Mouse (Mus musculus) MEL (cell line): Measurements from ENCODE around the gene Aldob. TPM values are rescaled to one million over a fixed set of nuclear protein-coding genes. Genes with fewer than 3 reads are reported as not detected.
A peak's percentile ranks its signal among the peaks of the same experiment; 100 is the strongest.

Experiments
- DNase-seq: peaks from one replicate; pipeline ENCODE4 v3.0.0; 2011; ENCODE audit warnings: low read depth, low spot score
- H3K27ac ChIP-seq: 2 replicates; pipeline ENCODE4 v1.5.1; 2012; ENCODE audit warnings: low read depth, mild to moderate bottlenecking, control low read depth, low read length, moderate library complexity; ENCODE audit not compliant: control insufficient read depth
- H3K27me3 ChIP-seq, 2 experiments: fragments of 150-350 bp in 1 of 2; sonication (generic) in 1 of 2; 2 replicates each; pipeline ENCODE4 v1.6.1; 2012; ENCODE audit warnings: low read length in 2 of 2, mild to moderate bottlenecking in 2 of 2, improper control_type of control experiment in 1 of 2, moderate library complexity in 1 of 2; ENCODE audit not compliant: insufficient read depth in 2 of 2, control insufficient read depth in 1 of 2
- H3K36me3 ChIP-seq, 2 experiments: 2 replicates each; pipeline ENCODE4 v1.6.1; 2012 to 2014; ENCODE audit warnings: low read length in 2 of 2, improper control_type of control experiment in 1 of 2, inconsistent platforms in 1 of 2, mild to moderate bottlenecking in 1 of 2; ENCODE audit not compliant: insufficient read depth in 2 of 2, control insufficient read depth in 1 of 2
- H3K4me1 ChIP-seq, 2 experiments: fragments of 150-350 bp in 1 of 2; sonication (generic) in 1 of 2; 2 replicates each; pipeline ENCODE4 v1.6.1; 2012; ENCODE audit warnings: low read length in 2 of 2, improper control_type of control experiment in 1 of 2, mild to moderate bottlenecking in 1 of 2; ENCODE audit not compliant: insufficient read depth in 2 of 2, control insufficient read depth in 1 of 2
- H3K4me3 ChIP-seq, 2 experiments: fragments of 150-350 bp in 1 of 2; sonication (generic) in 1 of 2; 2 replicates each; pipeline ENCODE4 v1.5.1; 2012; ENCODE audit warnings: low read depth in 2 of 2, low read length in 2 of 2, mild to moderate bottlenecking in 2 of 2, moderate library complexity in 2 of 2, control low read depth in 1 of 2, improper control_type of control experiment in 1 of 2; ENCODE audit not compliant: control insufficient read depth in 1 of 2, insufficient read depth in 1 of 2
- H3K79me2 ChIP-seq: 2 replicates; pipeline ENCODE4 v1.6.1; 2012; ENCODE audit warnings: mild to moderate bottlenecking, low read length, moderate library complexity; ENCODE audit not compliant: control insufficient read depth, poor library complexity, insufficient read depth
- H3K9ac ChIP-seq: 2 replicates; pipeline ENCODE4 v1.6.1; 2012; ENCODE audit warnings: low read depth, mild to moderate bottlenecking, control low read depth, low read length, moderate library complexity; ENCODE audit not compliant: control insufficient read depth, poor library complexity, severe bottlenecking
- H3K9me3 ChIP-seq: fragments of 150-350 bp; sonication (generic); replicated peaks from 2 replicates; pipeline ENCODE4 v1.6.1; 2012; ENCODE audit warnings: mild to moderate bottlenecking, low read length, improper control_type of control experiment, moderate library complexity; ENCODE audit not compliant: insufficient read depth
- BHLHE40 ChIP-seq: IDR thresholded peaks from 2 replicates; pipeline ENCODE4 v1.6.1; 2012; ENCODE audit warnings: low read depth, mild to moderate bottlenecking, inconsistent platforms, low read length, improper control_type of control experiment, borderline replicate concordance
- CHD2 ChIP-seq: IDR thresholded peaks from 2 replicates; pipeline ENCODE4 v1.6.1; 2011; ENCODE audit warnings: low read length, improper control_type of control experiment
- CTCF ChIP-seq, 3 experiments: IDR thresholded peaks in 2 of 3; conservative IDR thresholded peaks in 1 of 3; 2 replicates each; pipeline ENCODE4 v1.5.1; 2011 to 2012; ENCODE audit warnings: low read length in 3 of 3, low read depth in 2 of 3, mild to moderate bottlenecking in 2 of 3, improper control_type of control experiment in 1 of 3, inconsistent platforms in 1 of 3, mixed read lengths in 1 of 3, moderate library complexity in 1 of 3; ENCODE audit not compliant: control insufficient read depth in 1 of 3, insufficient read depth in 1 of 3, poor library complexity in 1 of 3, severe bottlenecking in 1 of 3
- ELF1 ChIP-seq: IDR thresholded peaks from 2 replicates; pipeline ENCODE4 v1.6.1; 2014; ENCODE audit warnings: low read depth, mild to moderate bottlenecking, inconsistent platforms, low read length, improper control_type of control experiment, moderate library complexity
- EP300 ChIP-seq, 2 experiments: IDR thresholded peaks; 2 replicates each; pipeline ENCODE4 v1.6.1; 2011; ENCODE audit warnings: improper control_type of control experiment in 2 of 2, low read length in 2 of 2, low read depth in 1 of 2, mild to moderate bottlenecking in 1 of 2
- GABPA ChIP-seq: IDR thresholded peaks from 2 replicates; pipeline ENCODE4 v1.6.1; 2012; ENCODE audit warnings: low read depth, mild to moderate bottlenecking, inconsistent platforms, low read length, improper control_type of control experiment, moderate library complexity
- GATA1 ChIP-seq: IDR thresholded peaks from 2 replicates; pipeline ENCODE4 v1.6.1; 2011; ENCODE audit warnings: low read depth, low read length, improper control_type of control experiment
- MAX ChIP-seq: IDR thresholded peaks from 2 replicates; pipeline ENCODE4 v1.6.1; 2011; ENCODE audit warnings: low read length, improper control_type of control experiment
- MAZ ChIP-seq: IDR thresholded peaks from 2 replicates; pipeline ENCODE4 v1.6.1; 2012; ENCODE audit warnings: low read depth, mild to moderate bottlenecking, inconsistent platforms, low read length, improper control_type of control experiment
- MEF2A ChIP-seq: IDR thresholded peaks from 2 replicates; pipeline ENCODE4 v1.6.1; 2014; ENCODE audit warnings: low read depth, mild to moderate bottlenecking, inconsistent platforms, low read length, improper control_type of control experiment; ENCODE audit not compliant: poor library complexity, insufficient replicate concordance, severe bottlenecking; ENCODE audit errors: extremely low read depth
- MXI1 ChIP-seq: IDR thresholded peaks from 2 replicates; pipeline ENCODE4 v1.6.1; 2011; ENCODE audit warnings: mild to moderate bottlenecking, low read depth, low read length, improper control_type of control experiment
- MYB ChIP-seq: IDR thresholded peaks from 2 replicates; pipeline ENCODE4 v1.6.1; 2011; ENCODE audit warnings: mild to moderate bottlenecking, low read depth, low read length, improper control_type of control experiment
- MYC ChIP-seq: IDR thresholded peaks from 2 replicates; pipeline ENCODE4 v1.6.1; 2011; ENCODE audit warnings: low read depth, mild to moderate bottlenecking, low read length, improper control_type of control experiment, moderate library complexity
- NELFE ChIP-seq: IDR thresholded peaks from 2 replicates; pipeline ENCODE4 v1.6.1; 2011; ENCODE audit warnings: low read depth, low read length, improper control_type of control experiment
- POLR2AphosphoS2 ChIP-seq: IDR thresholded peaks from 2 replicates; pipeline ENCODE4 v1.6.1; 2011; ENCODE audit warnings: low read length, improper control_type of control experiment
- POLR2AphosphoS5 ChIP-seq: IDR thresholded peaks from 2 replicates; pipeline ENCODE4 v1.6.1; 2012; ENCODE audit warnings: low read depth, borderline replicate concordance, mild to moderate bottlenecking, inconsistent platforms, low read length, moderate library complexity, mixed read lengths
- SIN3A ChIP-seq: IDR thresholded peaks from 2 replicates; pipeline ENCODE4 v1.6.1; 2012; ENCODE audit warnings: low read length, improper control_type of control experiment, inconsistent platforms
- TBP ChIP-seq: IDR thresholded peaks from 2 replicates; pipeline ENCODE4 v1.8.0; 2011; ENCODE audit warnings: low read depth, low read length, improper control_type of control experiment
- UBTF ChIP-seq: IDR thresholded peaks from 2 replicates; pipeline ENCODE4 v1.6.1; 2012; ENCODE audit warnings: low read depth, mild to moderate bottlenecking, inconsistent platforms, low read length, improper control_type of control experiment, moderate library complexity, borderline replicate concordance; ENCODE audit not compliant: insufficient read depth
- USF1 ChIP-seq: IDR thresholded peaks from 2 replicates; pipeline ENCODE4 v1.6.1; 2014; ENCODE audit warnings: low read depth, mild to moderate bottlenecking, inconsistent platforms, low read length, improper control_type of control experiment, moderate library complexity
- USF2 ChIP-seq, 2 experiments: IDR thresholded peaks; 2 replicates each; pipeline ENCODE4 v1.6.1; 2011 to 2012; ENCODE audit warnings: improper control_type of control experiment in 2 of 2, low read length in 2 of 2, borderline replicate concordance in 1 of 2, inconsistent platforms in 1 of 2, low read depth in 1 of 2, mild to moderate bottlenecking in 1 of 2; ENCODE audit not compliant: insufficient read depth in 1 of 2
- ZC3H11A ChIP-seq: IDR thresholded peaks from 2 replicates; pipeline ENCODE4 v1.6.1; 2012; ENCODE audit warnings: low read depth, mild to moderate bottlenecking, inconsistent platforms, low read length, improper control_type of control experiment
- ZMIZ1 ChIP-seq: IDR thresholded peaks from 2 replicates; pipeline ENCODE4 v1.6.1; 2012; ENCODE audit warnings: low read depth, mild to moderate bottlenecking, inconsistent platforms, low read length, improper control_type of control experiment, moderate library complexity
- ZNF384 ChIP-seq: IDR thresholded peaks from 2 replicates; pipeline ENCODE4 v1.6.1; 2012; ENCODE audit warnings: low read depth, mild to moderate bottlenecking, inconsistent platforms, low read length, improper control_type of control experiment
- polyA plus RNA-seq, 2 experiments: library from polyadenylated mRNA; stranded (reverse) in 1 of 2; unstranded in 1 of 2; fragments of >175 nt in 1 of 2; fragments of >200 nt in 1 of 2; gene quantifications; 2 replicates each; pipeline versions ENCODE4 v1.2.1 to v1.2.4; 2012; ENCODE audit warnings: low replicate concordance in 2 of 2, low read depth in 1 of 2; ENCODE audit not compliant: insufficient read length in 2 of 2, insufficient read depth in 1 of 2, missing spikeins in 1 of 2
- total RNA-seq: library from RNA; depleted of rRNA; stranded (reverse); fragments of 300-350 nt; gene quantifications from 2 replicates; pipeline ENCODE4 v1.2.3, GENCODE M21; 2012

The Aldob gene
- total and polyA plus RNA-seq, 3 experiments: not detected

DNA sequence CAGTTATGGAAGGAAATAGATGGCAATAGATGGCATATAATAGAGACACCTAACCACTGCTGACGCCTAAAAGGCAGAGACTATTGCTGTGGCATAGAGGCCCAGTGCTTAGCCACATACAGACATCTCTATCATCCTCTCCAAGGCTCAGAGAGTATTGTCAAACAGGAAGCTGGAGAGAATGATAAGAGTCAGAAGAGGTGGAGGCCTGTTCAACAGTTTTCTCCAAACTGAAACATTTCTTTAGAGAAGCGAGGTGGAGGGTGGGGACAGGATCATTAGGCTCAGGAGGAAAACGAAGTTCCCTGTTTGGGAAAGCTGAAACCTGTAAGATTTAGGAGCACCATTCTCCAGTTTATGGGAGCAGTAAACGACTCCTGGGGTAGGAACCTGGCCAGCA lies 31.9 kb upstream of the Aldob start (continued):
- TF ChIP-seq MAZ (0 out of 2 replicates have a peak, but pooled peaks have one; percentile 51), MYB (peak; percentile 92), MAX (no peak), NELFE (0 out of 2 replicates have a peak, but pooled peaks have one; percentile 42), POLR2AphosphoS2 (no peak), GABPA (no peak), EP300 (IDR thresholded peaks at IDR 0.05; ENCODE audit: low read depth in 1 of 2, low read length in 2 of 2) (peak; percentile 96 to 98), MXI1 (no peak)

GRCm38 (mm10) chr4:49572194-49572593 lies 22.8 kb upstream of the Aldob start:
- Histone ChIP-seq H3K79me2 (no peaks in the 10 kb centered on the region), H3K27ac (no peak overlapping the region), H3K27me3 (peaks cover 1 to 3% of the 10 kb centered on the region in 2 experiments; a peak in 2 of 4 replicates), H3K9me3 (no peaks in the 10 kb centered on the region), H3K9ac (no peak overlapping the region), H3K4me3 (no peak overlapping the region), H3K36me3 (no peaks in the 10 kb centered on the region; a peak in 1 of 4 replicates), H3K4me1 (no peaks in the 10 kb centered on the region)
- TF ChIP-seq ZNF384: no peak
- TF ChIP-seq UBTF: no peak
- TF ChIP-seq USF2 (IDR thresholded peaks at IDR 0.05; ENCODE audit: borderline replicate concordance in 1 of 2, insufficient read depth in 1 of 2, low read depth in 1 of 2, low read length in 2 of 2): no peak
- no peak for TF ChIP-seq ELF1
- no peak for TF ChIP-seq MYC
- TF ChIP-seq BHLHE40: no peak
- no peak for TF ChIP-seq CTCF (IDR thresholded peaks at IDR 0.05 in 2 of 3, conservative IDR thresholded peaks at IDR 0.05 in 1 of 3; ENCODE audit: control insufficient read depth in 1 of 3, insufficient read depth in 1 of 3, low read depth in 2 of 3, low read length in 3 of 3, poor library complexity in 1 of 3, severe bottlenecking in 1 of 3)
- no peak for TF ChIP-seq USF1
- no peak for TF ChIP-seq GATA1
- TF ChIP-seq POLR2AphosphoS5: no peak
- no peak for TF ChIP-seq ZMIZ1
- no peak for TF ChIP-seq CHD2
- no peak for TF ChIP-seq MAX
- no peak for TF ChIP-seq TBP
- no peak for TF ChIP-seq ZC3H11A
- no peak for TF ChIP-seq MEF2A
- TF ChIP-seq SIN3A: no peak
- TF ChIP-seq MAZ: no peak
- peak; percentile 38 for DNase-seq
